Mouse (Mus musculus) hindbrain, embryonic 11.5 days (tissue): ENCODE measurements around the gene Tjp3. TPM values are rescaled to one million over a fixed set of nuclear protein-coding genes. Genes with fewer than 3 reads are reported as not detected.

Source experiments
- ATAC-seq: fragments of 200-750 bp; cut with Nextera tagmentation; 2 replicates; pipeline ENCODE4 v1.8.0; 2017; ENCODE audit warnings: mild to moderate bottlenecking, moderate TSS enrichment, moderate library complexity; ENCODE audit not compliant: low FRiP score
- DNase-seq: peaks from one replicate; pipeline ENCODE4 v3.0.0-alpha.2; 2015; ENCODE audit warnings: low spot score
- H3K27ac ChIP-seq: fragments of 300-500 bp; sonication (generic); 2 replicates; pipeline ENCODE4 v1.5.1; 2014; ENCODE audit warnings: mild to moderate bottlenecking, low read depth, low read length
- H3K27me3 ChIP-seq: fragments of 300-500 bp; sonication (generic); 2 replicates; pipeline ENCODE4 v1.6.1; 2014; ENCODE audit warnings: mild to moderate bottlenecking, low read length, moderate library complexity, mixed read lengths; ENCODE audit not compliant: control insufficient read depth, insufficient read depth
- H3K36me3 ChIP-seq: fragments of 300-500 bp; sonication (generic); 2 replicates; pipeline ENCODE4 v1.6.1; 2014; ENCODE audit warnings: mild to moderate bottlenecking, low read length, moderate library complexity, mixed read lengths; ENCODE audit not compliant: control insufficient read depth, insufficient read depth
- H3K4me1 ChIP-seq: fragments of 300-500 bp; sonication (generic); replicated peaks from 2 replicates; pipeline ENCODE4 v1.6.1; 2014; ENCODE audit warnings: low read length, mixed read lengths; ENCODE audit not compliant: control insufficient read depth, insufficient read depth
- H3K4me2 ChIP-seq: fragments of 300-500 bp; sonication (generic); replicated peaks from 2 replicates; pipeline ENCODE4 v1.6.1; 2014; ENCODE audit warnings: mild to moderate bottlenecking, low read depth, low read length
- H3K4me3 ChIP-seq: fragments of 300-500 bp; sonication (generic); 2 replicates; pipeline ENCODE4 v1.5.1; 2014; ENCODE audit warnings: low read depth, low read length
- H3K9ac ChIP-seq: fragments of 300-500 bp; sonication (generic); 2 replicates; pipeline ENCODE4 v1.6.1; 2014; ENCODE audit warnings: low read depth, low read length
- H3K9me3 ChIP-seq: fragments of 300-500 bp; sonication (generic); 2 replicates; pipeline ENCODE4 v1.6.1; 2016; ENCODE audit warnings: low read length; ENCODE audit not compliant: control insufficient read depth
- WGBS: fragments of 180-500 bp; shearing (Covaris S2); extraction: QIAGEN DNeasy Blood & Tissue Kit; methylation state at CpG from one replicate; pipeline ENCODE4 v1.1.7; 2014; 5-methylcytosine and 5-hydroxymethylcytosine counted together
- polyA plus RNA-seq: library from polyadenylated mRNA; unstranded; fragments of >200 nt; fragmentation: Nextera tagmentation; extraction: Ambion mirVana; gene quantifications from 2 replicates; pipeline ENCODE4 v1.2.1, GENCODE M21; 2014

Tjp3 gene
- polyA plus RNA-seq, result 3.8 and 3.9 TPM in 2 replicates

GRCm38 (mm10) chr10:81291511-81292104, at the start of gene Tjp3:
Gene Tjp3, minus strand, starts transcription at chr10:81291581.
- Histone ChIP-seq H3K4me3 (no peak within 1 kb of the TSS; the same call in 1 of the 2 replicates), H3K27ac (no peak within 1 kb of the TSS), H3K4me2 (no peak within 1 kb of the TSS), H3K27me3 (peaks cover 21% of the 10 kb centered on the region), H3K9me3 (no peaks in the 10 kb centered on the region), H3K4me1 (peaks cover 7% of the 10 kb centered on the region; the same call in 1 of the 2 replicates), H3K9ac (no peak within 1 kb of the TSS), H3K36me3 (no peaks in the 10 kb centered on the region)
- ATAC-seq (no peak), DNase-seq (no peak)
- 75% methylated on average over 9 of the region's 9 CpGs for WGBS

- no peak overlapping the region for H3K27ac ChIP-seq
- no peak overlapping the region for H3K4me3 ChIP-seq
- H3K9me3 ChIP-seq, result no peaks in the 10 kb centered on the region
- H3K4me1 ChIP-seq, result peaks cover 3% of the 10 kb centered on the region
- peaks cover 41% of the 10 kb centered on the region for H3K27me3 ChIP-seq
- DNase-seq, result no peak
- no peak overlapping the region for H3K9ac ChIP-seq
- 38% methylated on average over 15 of the region's 17 CpGs for WGBS
- H3K4me2 ChIP-seq, result no peak overlapping the region
- H3K36me3 ChIP-seq, result no peaks in the 10 kb centered on the region; the same call in 1 of the 2 replicates
- no peak for ATAC-seq
These were observed 49.4 kb upstream of the Tjp3 start for GRCm38 (mm10) chr10:81340551-81341332.

DNA sequence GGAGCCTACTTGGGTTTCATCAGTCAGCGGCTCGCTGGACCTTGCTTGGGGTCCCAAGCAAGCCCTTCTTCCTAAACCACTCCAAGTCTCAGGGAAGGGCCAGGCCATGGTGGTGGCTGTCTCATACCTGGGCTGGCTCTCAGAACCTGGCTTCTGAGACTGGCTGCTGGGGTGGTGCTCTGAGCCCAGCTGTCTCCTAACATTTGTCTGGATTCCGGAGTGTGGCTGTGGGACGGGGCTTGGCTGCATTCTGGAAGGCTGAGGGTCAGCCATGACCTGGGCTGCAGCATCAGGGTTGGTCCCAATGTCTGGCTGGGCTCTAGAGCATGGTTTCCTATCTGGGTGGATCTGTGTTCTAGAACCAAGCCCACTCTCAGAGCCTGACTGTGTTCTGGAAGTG, 45.2 kb upstream of the Tjp3 start:
- Histone ChIP-seq H3K9me3 (no peaks in the 10 kb centered on the region), H3K4me2 (no peak overlapping the region), H3K36me3 (no peaks in the 10 kb centered on the region), H3K4me3 (no peak overlapping the region), H3K9ac (no peak overlapping the region), H3K4me1 (no peaks in the 10 kb centered on the region; the same call in none of the 2 replicates), H3K27ac (no peak overlapping the region), H3K27me3 (peaks cover 21% of the 10 kb centered on the region)
- WGBS, result 92% methylated on average over 4 of the region's 4 CpGs
- ATAC-seq, result no peak
- DNase-seq, result no peak

DNA sequence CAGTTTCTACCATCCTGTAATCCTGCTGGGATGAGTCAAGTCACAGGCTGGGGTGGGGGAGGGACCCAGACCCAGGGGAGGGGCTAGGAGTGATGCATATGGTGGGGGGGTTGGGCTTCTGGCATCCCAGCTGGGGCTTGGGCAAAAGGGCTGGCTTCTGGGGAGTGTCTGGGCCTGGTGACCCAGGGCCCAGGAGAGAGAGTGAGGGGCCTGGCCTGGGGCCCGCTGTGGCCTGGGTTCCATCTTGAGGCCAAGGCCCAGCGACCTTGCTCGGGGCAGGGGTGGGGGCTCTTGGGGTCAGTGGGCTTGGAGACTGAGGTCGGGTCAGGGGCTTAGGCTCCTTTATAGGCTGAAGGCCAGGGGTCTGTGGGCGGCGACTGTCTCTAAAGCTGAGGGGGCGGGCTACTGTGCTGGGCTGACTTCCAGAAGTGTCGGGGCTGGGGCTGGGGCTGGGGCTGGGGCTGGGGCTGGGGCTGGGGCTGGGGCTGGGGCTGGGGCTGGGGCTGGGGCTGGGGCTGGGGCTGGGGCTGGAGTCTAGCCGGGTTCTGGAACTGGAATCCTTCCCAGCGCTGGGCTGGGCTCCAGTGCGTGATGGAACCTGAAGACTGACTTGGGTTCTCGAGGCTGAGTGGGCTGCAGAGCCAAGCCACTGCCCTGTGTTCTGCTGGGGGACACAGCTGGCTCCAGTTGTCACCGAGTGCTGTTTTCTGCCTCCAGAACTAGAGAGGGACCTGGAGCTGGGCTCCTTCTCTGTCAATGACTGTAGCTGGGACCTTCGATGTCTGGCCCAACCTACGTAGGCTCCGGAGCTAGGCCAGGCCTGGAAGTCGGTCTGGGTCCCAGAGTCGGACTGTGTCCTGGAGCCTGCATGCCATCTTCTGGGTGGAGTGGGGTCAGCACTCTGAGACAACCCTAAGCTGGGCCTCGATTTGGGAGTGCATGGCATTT, 44.3 kb upstream of the Tjp3 start:
- peaks cover 19% of the 10 kb centered on the region for H3K27me3 ChIP-seq

GRCm38 (mm10) chr10:81334324-81334723, 42.9 kb upstream of the Tjp3 start:
- no peak for ATAC-seq
- Histone ChIP-seq H3K4me3 (no peak overlapping the region), H3K9ac (no peak overlapping the region), H3K27me3 (peaks cover 19% of the 10 kb centered on the region), H3K36me3 (no peaks in the 10 kb centered on the region), H3K4me2 (no peak overlapping the region), H3K9me3 (no peaks in the 10 kb centered on the region), H3K4me1 (no peaks in the 10 kb centered on the region; the same call in none of the 2 replicates), H3K27ac (no peak overlapping the region)
- no peak for DNase-seq
- WGBS, result 65% methylated on average over 11 of the region's 11 CpGs

More for the DNA sequence above, 44.3 kb upstream of the Tjp3 start:
- Histone ChIP-seq H3K36me3 (no peaks in the 10 kb centered on the region), H3K4me3 (no peak overlapping the region), H3K27ac (no peak overlapping the region), H3K9me3 (no peaks in the 10 kb centered on the region), H3K4me1 (no peaks in the 10 kb centered on the region; the same call in none of the 2 replicates), H3K4me2 (no peak overlapping the region), H3K9ac (no peak overlapping the region)
- ATAC-seq, result peak; percentile 28; the same call in 1 of the 2 replicates
- DNase-seq, result no peak
- WGBS, result 41% methylated on average over 18 of the region's 19 CpGs

DNA sequence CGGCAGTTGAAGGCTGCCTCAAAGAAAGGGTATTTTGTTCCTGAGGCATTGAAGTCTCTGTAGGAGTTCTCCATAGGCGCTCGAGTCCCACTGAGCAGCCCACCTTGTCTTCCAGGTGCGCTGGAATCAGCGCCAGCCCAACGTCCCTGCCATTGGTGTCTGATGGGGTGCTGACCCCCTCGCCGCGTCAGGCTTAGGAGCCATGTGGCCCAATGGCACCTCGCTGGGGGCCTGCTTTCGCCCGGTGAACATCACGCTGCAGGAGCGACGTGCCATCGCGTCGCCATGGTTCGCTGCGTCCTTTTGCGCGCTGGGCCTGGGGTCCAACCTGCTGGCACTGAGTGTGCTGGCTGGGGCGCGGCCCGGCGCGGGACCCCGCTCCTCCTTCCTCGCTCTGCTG, 40.9 kb upstream of the Tjp3 start:
- ATAC-seq (no peak), DNase-seq (no peak)
- Histone ChIP-seq H3K27me3 (peaks cover 17% of the 10 kb centered on the region), H3K27ac (no peak overlapping the region), H3K9me3 (no peaks in the 10 kb centered on the region), H3K4me1 (no peaks in the 10 kb centered on the region; the same call in 1 of the 2 replicates), H3K36me3 (no peaks in the 10 kb centered on the region), H3K4me3 (no peak overlapping the region), H3K9ac (no peak overlapping the region), H3K4me2 (0 out of 2 replicates have a peak overlapping the region, but pooled peaks have one; percentile 8)
- 14% methylated on average over 29 of the region's 29 CpGs for WGBS

DNA sequence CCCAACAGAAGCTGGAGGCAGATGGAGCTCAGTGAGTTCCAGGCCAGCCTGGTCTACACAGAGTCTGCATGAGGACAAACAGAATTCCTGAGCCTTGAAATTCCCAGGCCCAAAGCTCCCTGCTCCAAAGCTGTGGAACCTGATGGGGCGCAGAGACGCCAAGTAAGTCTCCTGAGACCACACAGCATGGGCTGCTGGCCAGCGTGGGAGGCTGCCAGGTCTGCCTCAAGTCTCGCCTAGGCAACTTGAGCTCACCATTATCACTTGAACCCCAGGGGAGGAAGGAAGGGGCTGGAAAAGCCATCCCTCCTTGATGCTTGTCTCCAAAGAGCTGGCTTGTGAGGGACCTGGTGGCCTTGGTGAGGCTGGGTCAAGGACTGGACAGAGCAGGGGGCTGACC, 38.6 kb upstream of the Tjp3 start:
- no peak for ATAC-seq

DNA sequence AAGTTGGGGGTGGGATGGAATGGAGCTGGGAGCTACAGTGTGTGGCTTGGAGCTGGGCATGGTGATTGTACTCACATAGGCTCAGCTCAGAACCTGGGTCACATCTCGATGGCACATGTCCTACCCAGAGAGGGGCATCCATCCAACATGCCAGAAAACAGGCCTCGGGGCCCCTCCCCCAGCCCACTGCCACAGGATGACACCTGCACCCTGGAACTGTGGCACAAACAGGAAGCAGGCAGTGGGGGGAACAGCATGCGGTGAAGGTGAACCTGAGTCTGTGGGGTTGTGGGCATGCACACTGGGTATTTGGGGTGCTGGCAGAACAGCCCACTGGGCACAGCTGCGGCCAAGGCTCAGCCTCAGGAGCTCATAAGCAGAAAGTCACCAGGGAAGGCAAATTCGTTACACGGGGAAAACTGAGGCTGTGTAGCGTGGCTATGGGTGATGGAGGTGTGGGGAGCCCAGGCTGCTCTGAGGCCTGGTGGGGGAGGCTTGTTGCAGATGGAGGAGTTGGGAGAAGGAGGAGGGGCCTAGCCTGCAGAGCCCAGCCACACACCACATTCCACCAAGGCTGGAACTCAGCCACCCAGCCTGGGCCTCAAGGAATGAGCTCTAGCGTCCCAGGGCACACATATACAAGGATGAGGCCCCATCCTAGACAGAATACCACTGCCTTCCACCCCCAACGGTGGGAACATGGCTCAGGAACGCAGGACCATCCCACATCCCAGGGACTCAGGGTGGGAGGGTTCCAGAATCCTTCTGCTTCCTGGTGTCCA, 38.0 kb upstream of the Tjp3 start:
- no peaks in the 10 kb centered on the region for H3K9me3 ChIP-seq
- ATAC-seq (no peak), DNase-seq (no peak)
- no peak overlapping the region for H3K27ac ChIP-seq
- H3K4me2 ChIP-seq, result no peak overlapping the region
- H3K4me1 ChIP-seq, result no peaks in the 10 kb centered on the region; the same call in 1 of the 2 replicates
- H3K36me3 ChIP-seq, result peaks cover 16% of the 10 kb centered on the region
- 71% methylated on average over 10 of the region's 10 CpGs for WGBS
- peaks cover 14% of the 10 kb centered on the region for H3K27me3 ChIP-seq
- H3K9ac ChIP-seq, result no peak overlapping the region
- H3K4me3 ChIP-seq, result no peak overlapping the region

More for the DNA sequence above, 38.6 kb upstream of the Tjp3 start:
- Histone ChIP-seq H3K27ac (no peak overlapping the region), H3K4me2 (no peak overlapping the region), H3K36me3 (peaks cover 14% of the 10 kb centered on the region; the same call in 1 of the 2 replicates), H3K9ac (no peak overlapping the region), H3K9me3 (no peaks in the 10 kb centered on the region), H3K4me1 (no peaks in the 10 kb centered on the region; the same call in 1 of the 2 replicates), H3K27me3 (peaks cover 14% of the 10 kb centered on the region), H3K4me3 (no peak overlapping the region)
- DNase-seq, result no peak
- 65% methylated on average over 4 of the region's 4 CpGs for WGBS
